9 mouse cellular contexts compared by ENCODE assay signal in genomic region chr10:95394819-95395812, GRCm38 (mm10). TPM values are rescaled to one million over a fixed set of nuclear protein-coding genes. Genes with fewer than 3 reads are reported as not detected.
DNase-seq lines count a peak whose midpoint lies in the region; ATAC-seq lines count a peak whose summit lies in the region.
"Had no signal": no experiment of that assay in that cellular context is flagged by ENCODE, and none has a peak within 500 bp of the region (broad histone marks: within the 10 kb centered on the region; RNA-seq: fewer than 3 reads in every experiment).

No protein-coding gene starts in this region.

- DNase-seq in adrenal gland, postnatal 10 days = peak; percentile 14
- no peak for DNase-seq in adrenal gland, adult 8-10 months
- DNase-seq in neural tube, embryonic 10.5 days (ENCODE audit: extremely low spot score, low spot score) = no peak
- DNase-seq in gastrocnemius, postnatal 4 days (ENCODE audit: low spot score in 2 of 2) = no peak
- DNase-seq in right cerebral cortex, postnatal 10 days (ENCODE audit: low spot score in 2 of 2) = no peak
- DNase-seq: cerebellum, adult 18-20 months had no signal

- no peaks in the 10 kb centered on the region for H3K9me3 ChIP-seq in neural tube, embryonic 13.5 days
- H3K9me3 ChIP-seq in limb, embryonic 12.5 days = no peaks in the 10 kb centered on the region
- no peaks in the 10 kb centered on the region for H3K9me3 ChIP-seq in stomach, embryonic 14.5 days (ENCODE audit: control insufficient read depth, low read depth, low read length)

- no peak overlapping the region for H3K27ac ChIP-seq in neural tube, embryonic 13.5 days (replicated peaks)
- no peak overlapping the region for H3K27ac ChIP-seq in limb, embryonic 12.5 days
- 0 out of 2 replicates have a peak overlapping the region, but pooled peaks have one; percentile 6 for H3K27ac ChIP-seq in stomach, embryonic 14.5 days (ENCODE audit: low read length)

- no peak overlapping the region for H3K9ac ChIP-seq in neural tube, embryonic 13.5 days
- H3K9ac ChIP-seq in limb, embryonic 12.5 days (replicated peaks) = no peak overlapping the region
- no peak overlapping the region for H3K9ac ChIP-seq in stomach, embryonic 14.5 days (replicated peaks; ENCODE audit: low read depth, low read length)

- H3K27me3 ChIP-seq in neural tube, embryonic 13.5 days = no peaks in the 10 kb centered on the region; the same call in 1 of the 2 replicates
- peaks cover 14% of the 10 kb centered on the region for H3K27me3 ChIP-seq in limb, embryonic 12.5 days
- no peaks in the 10 kb centered on the region for H3K27me3 ChIP-seq in stomach, embryonic 14.5 days (ENCODE audit: control insufficient read depth, insufficient read depth, low read length)

- WGBS in neural tube, embryonic 13.5 days = 54% methylated on average over 25 of the region's 25 CpGs
- 35% methylated on average over 25 of the region's 25 CpGs for WGBS in limb, embryonic 12.5 days
- 20% methylated on average over 25 of the region's 25 CpGs for WGBS in stomach, embryonic 14.5 days

- ATAC-seq in neural tube, embryonic 13.5 days (ENCODE audit: low read depth) = no peak
- no peak for ATAC-seq in limb, embryonic 12.5 days (ENCODE audit: insufficient number of reproducible peaks, insufficient read depth, low FRiP score, low TSS enrichment, low read depth)
- ATAC-seq in stomach, embryonic 14.5 days (ENCODE audit: insufficient number of reproducible peaks, insufficient read depth, low FRiP score, low read depth) = no peak

- 0 out of 2 replicates have a peak overlapping the region, but pooled peaks have one; percentile 13 for H3K4me2 ChIP-seq in neural tube, embryonic 13.5 days
- peak overlapping the region; percentile 36 for H3K4me2 ChIP-seq in limb, embryonic 12.5 days
- peak overlapping the region; percentile 46 for H3K4me2 ChIP-seq in stomach, embryonic 14.5 days (replicated peaks; ENCODE audit: low read depth, low read length)

- H3K4me3 ChIP-seq in neural tube, embryonic 13.5 days = no peak overlapping the region
- H3K4me3 ChIP-seq in limb, embryonic 12.5 days (replicated peaks) = no peak overlapping the region
- peak overlapping the region; percentile 15; the same call in 1 of the 2 replicates for H3K4me3 ChIP-seq in stomach, embryonic 14.5 days (ENCODE audit: low read depth, low read length)

- H3K4me1 ChIP-seq in neural tube, embryonic 13.5 days (replicated peaks) = peaks cover 45% of the 10 kb centered on the region
- H3K4me1 ChIP-seq in limb, embryonic 12.5 days (replicated peaks) = peaks cover 42% of the 10 kb centered on the region
- peaks cover 13% of the 10 kb centered on the region; the same call in 1 of the 2 replicates for H3K4me1 ChIP-seq in stomach, embryonic 14.5 days (ENCODE audit: control insufficient read depth, insufficient read depth, low read length)

- no peaks in the 10 kb centered on the region for H3K36me3 ChIP-seq in neural tube, embryonic 13.5 days
- no peaks in the 10 kb centered on the region for H3K36me3 ChIP-seq in limb, embryonic 12.5 days
- no peaks in the 10 kb centered on the region for H3K36me3 ChIP-seq in stomach, embryonic 14.5 days (ENCODE audit: control insufficient read depth, insufficient read depth, low read length)

RNA-seq across cellular contexts. Expression of gene Socs2, which starts 21.9 kb away (rescaled TPM):
- total RNA-seq in adrenal gland, postnatal 10 days (2021) = 10 to 100 TPM; 30.0 to 34.1 TPM
- total RNA-seq in adrenal gland, adult 8-10 months (2022) = 10 to 100 TPM; 10.6 to 56.8 (median 12.6) TPM
- polyA plus RNA-seq in neural tube, embryonic 13.5 days (2015; fragmentation: Nextera tagmentation; extraction: Ambion mirVana) = 139 and 155 TPM in 2 replicates
- 61.3 and 72.4 TPM in 2 replicates for polyA plus RNA-seq in limb, embryonic 12.5 days (2016; fragmentation: Nextera tagmentation; extraction: Ambion mirVana)
- polyA plus RNA-seq in stomach, embryonic 14.5 days (2014; fragmentation: Nextera tagmentation; extraction: Ambion mirVana) = 32.9 and 33.4 TPM in 2 replicates
- 10 to 100 TPM; 33.7 to 35.5 TPM for total RNA-seq in gastrocnemius, postnatal 4 days (2021)
